Mouse (Mus musculus): ENCODE measurements around the gene Cda.

DNA sequence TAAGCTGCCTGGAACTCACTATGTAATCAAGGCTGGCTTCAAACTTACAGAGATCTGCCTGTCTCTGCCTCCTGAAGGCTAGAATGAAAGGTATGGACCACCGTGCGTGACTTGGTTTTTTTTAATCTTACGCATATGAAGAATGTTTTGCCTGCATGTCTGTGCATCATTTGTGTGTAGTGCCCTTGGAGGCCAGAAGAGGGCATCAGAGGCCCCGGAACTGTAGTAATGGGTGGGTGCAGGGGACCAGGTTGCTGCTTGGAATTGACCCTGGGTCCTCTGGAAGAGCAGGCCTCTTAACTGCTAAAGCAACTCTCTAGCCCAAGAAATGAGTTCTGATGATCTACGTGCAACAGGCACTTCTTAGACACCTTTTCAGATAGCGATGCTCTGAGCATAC lies 14.7 kb upstream of the Cda start:
- TF ChIP-seq CTCF (IDR thresholded peaks at IDR 0.05; ENCODE audit: control insufficient read depth, insufficient read depth, low read length), result peak; percentile 14; the same call in 1 of the 2 replicates
- no peak for TF ChIP-seq POLR2A (IDR thresholded peaks at IDR 0.05; ENCODE audit: borderline replicate concordance, control insufficient read depth, low read depth, low read length)
